Mouse (Mus musculus): ENCODE measurements around the gene Rbms3. TPM values are rescaled to one million over a fixed set of nuclear protein-coding genes. Genes with fewer than 3 reads are reported as not detected.

Gene Rbms3
- polyA plus RNA-seq, 1 experiment from 2014 or later = 38.4 TPM

DNA sequence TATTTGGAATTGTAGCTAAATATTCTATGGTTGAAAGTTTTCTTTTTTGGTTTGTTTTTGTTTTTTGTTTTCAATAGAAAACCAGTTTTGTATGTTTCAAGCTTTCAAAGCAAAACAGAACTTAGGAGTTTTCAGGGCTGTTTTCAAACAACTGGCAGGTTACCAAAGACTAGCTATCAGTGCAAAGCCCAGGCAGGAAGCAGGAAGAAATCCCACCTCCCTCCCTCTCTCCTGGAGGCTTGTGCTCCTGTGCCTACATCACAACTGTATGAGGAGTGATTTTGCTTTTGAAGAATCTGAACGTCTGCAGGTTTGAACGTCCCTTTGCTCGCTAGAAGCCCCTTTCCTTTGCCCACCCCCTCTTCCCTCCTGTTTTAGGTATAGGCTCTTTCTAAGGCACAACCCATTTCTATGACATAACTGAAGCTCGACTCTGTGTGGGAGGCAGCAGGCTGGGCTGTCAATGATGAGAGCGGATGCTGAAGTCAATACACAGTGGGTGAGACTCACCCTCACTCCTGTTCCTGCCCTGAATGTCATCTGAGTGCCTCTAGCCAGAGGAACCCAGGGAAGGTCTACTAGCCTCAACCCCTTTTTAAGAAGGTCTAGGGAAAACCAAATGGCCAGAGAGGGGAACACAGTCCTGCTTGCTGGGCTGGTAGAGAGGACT is 382.3 kb downstream of the Rbms3 start:
- DNase-seq (ENCODE audit: low spot score) (no peak), ATAC-seq (ENCODE audit: low FRiP score) (no peak)
- H3K27ac ChIP-seq (ENCODE audit: low read depth, low read length) = no peak overlapping the region
- H3K4me2 ChIP-seq (replicated peaks; ENCODE audit: low read depth, low read length) = no peak overlapping the region
- no peak overlapping the region for H3K4me3 ChIP-seq (ENCODE audit: low read depth, low read length)
- 43% methylated on average over 5 of the region's 5 CpGs for WGBS
- no peaks in the 10 kb centered on the region for H3K9me3 ChIP-seq (ENCODE audit: control insufficient read depth, low read length)
- H3K27me3 ChIP-seq (ENCODE audit: control insufficient read depth, insufficient read depth, low read length) = no peaks in the 10 kb centered on the region
- no peaks in the 10 kb centered on the region for H3K36me3 ChIP-seq (ENCODE audit: control insufficient read depth, insufficient read depth, low read length)
- H3K4me1 ChIP-seq (replicated peaks; ENCODE audit: control insufficient read depth, insufficient read depth, low read length) = no peaks in the 10 kb centered on the region
- H3K9ac ChIP-seq (ENCODE audit: low read depth, low read length) = no peak overlapping the region

GRCm38 (mm10) chr9:117246173-117246572 is 383.5 kb downstream of the Rbms3 start:
- 85% methylated on average over 12 of the region's 12 CpGs for WGBS
- Histone ChIP-seq H3K9ac (ENCODE audit: low read depth, low read length) (no peak overlapping the region), H3K4me1 (replicated peaks; ENCODE audit: control insufficient read depth, insufficient read depth, low read length) (no peaks in the 10 kb centered on the region), H3K4me3 (ENCODE audit: low read depth, low read length) (no peak overlapping the region), H3K27me3 (ENCODE audit: control insufficient read depth, insufficient read depth, low read length) (no peaks in the 10 kb centered on the region), H3K9me3 (ENCODE audit: control insufficient read depth, low read length) (no peaks in the 10 kb centered on the region), H3K4me2 (replicated peaks; ENCODE audit: low read depth, low read length) (no peak overlapping the region), H3K27ac (ENCODE audit: low read depth, low read length) (no peak overlapping the region), H3K36me3 (ENCODE audit: control insufficient read depth, insufficient read depth, low read length) (no peaks in the 10 kb centered on the region)
- DNase-seq (ENCODE audit: low spot score) = no peak
- ATAC-seq (ENCODE audit: low FRiP score) = no peak

DNA sequence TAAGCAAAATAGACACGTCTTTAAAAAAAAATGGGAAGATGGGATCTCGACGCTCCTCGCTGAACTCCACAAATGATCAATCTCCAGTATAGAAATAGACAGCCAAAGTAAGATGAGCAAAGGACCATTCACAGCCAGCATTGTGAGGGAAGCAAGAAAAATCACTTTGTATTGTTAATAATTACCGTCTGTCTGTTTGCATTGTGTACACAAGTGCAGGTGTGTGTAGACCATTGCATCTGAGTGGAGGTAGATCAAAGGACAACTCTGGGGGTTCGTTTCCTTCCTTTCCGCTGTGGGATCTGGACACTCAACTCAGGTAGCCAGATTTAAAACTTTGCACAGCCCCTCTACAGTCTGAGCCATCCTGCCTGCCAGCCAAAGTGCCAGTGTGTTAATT is 386.3 kb downstream of the Rbms3 start:
- ATAC-seq (ENCODE audit: low FRiP score) (no peak), DNase-seq (ENCODE audit: low spot score) (no peak)
- Histone ChIP-seq H3K4me3 (ENCODE audit: low read depth, low read length) (no peak overlapping the region), H3K4me2 (replicated peaks; ENCODE audit: low read depth, low read length) (no peak overlapping the region), H3K36me3 (ENCODE audit: control insufficient read depth, insufficient read depth, low read length) (no peaks in the 10 kb centered on the region), H3K9me3 (ENCODE audit: control insufficient read depth, low read length) (no peaks in the 10 kb centered on the region), H3K9ac (ENCODE audit: low read depth, low read length) (no peak overlapping the region), H3K4me1 (replicated peaks; ENCODE audit: control insufficient read depth, insufficient read depth, low read length) (no peaks in the 10 kb centered on the region), H3K27ac (ENCODE audit: low read depth, low read length) (no peak overlapping the region), H3K27me3 (ENCODE audit: control insufficient read depth, insufficient read depth, low read length) (no peaks in the 10 kb centered on the region)
- 95% methylated on average over 7 of the region's 7 CpGs for WGBS

DNA sequence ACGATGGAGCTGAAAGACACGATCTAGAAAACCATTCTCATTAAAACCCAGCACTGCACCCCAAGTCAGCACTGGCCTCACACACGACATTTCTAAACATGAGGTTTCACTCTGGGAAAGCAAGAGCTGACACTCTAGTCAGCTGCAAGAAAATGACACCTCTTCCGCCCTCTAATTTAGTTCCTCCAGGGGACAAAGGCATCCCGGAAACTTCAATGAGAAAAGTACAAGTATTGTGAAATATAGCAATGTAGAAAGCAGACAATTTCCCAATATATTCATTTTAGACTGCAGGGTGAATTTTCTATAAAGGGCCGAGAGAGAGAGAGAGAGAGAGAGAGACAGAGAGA is 395.0 kb downstream of the Rbms3 start:
- H3K27ac ChIP-seq (ENCODE audit: low read depth, low read length) = no peak overlapping the region
- no peak overlapping the region for H3K4me2 ChIP-seq (replicated peaks; ENCODE audit: low read depth, low read length)
- H3K4me1 ChIP-seq (replicated peaks; ENCODE audit: control insufficient read depth, insufficient read depth, low read length) = no peaks in the 10 kb centered on the region
- ATAC-seq (ENCODE audit: low FRiP score) = no peak
- H3K9me3 ChIP-seq (ENCODE audit: control insufficient read depth, low read length) = no peaks in the 10 kb centered on the region
- H3K27me3 ChIP-seq (ENCODE audit: control insufficient read depth, insufficient read depth, low read length) = no peaks in the 10 kb centered on the region
- H3K9ac ChIP-seq (ENCODE audit: low read depth, low read length) = no peak overlapping the region
- H3K4me3 ChIP-seq (ENCODE audit: low read depth, low read length) = no peak overlapping the region
- H3K36me3 ChIP-seq (ENCODE audit: control insufficient read depth, insufficient read depth, low read length) = no peaks in the 10 kb centered on the region
- no peak for DNase-seq (ENCODE audit: low spot score)
- 87% methylated on average over 6 of the region's 6 CpGs for WGBS

DNA sequence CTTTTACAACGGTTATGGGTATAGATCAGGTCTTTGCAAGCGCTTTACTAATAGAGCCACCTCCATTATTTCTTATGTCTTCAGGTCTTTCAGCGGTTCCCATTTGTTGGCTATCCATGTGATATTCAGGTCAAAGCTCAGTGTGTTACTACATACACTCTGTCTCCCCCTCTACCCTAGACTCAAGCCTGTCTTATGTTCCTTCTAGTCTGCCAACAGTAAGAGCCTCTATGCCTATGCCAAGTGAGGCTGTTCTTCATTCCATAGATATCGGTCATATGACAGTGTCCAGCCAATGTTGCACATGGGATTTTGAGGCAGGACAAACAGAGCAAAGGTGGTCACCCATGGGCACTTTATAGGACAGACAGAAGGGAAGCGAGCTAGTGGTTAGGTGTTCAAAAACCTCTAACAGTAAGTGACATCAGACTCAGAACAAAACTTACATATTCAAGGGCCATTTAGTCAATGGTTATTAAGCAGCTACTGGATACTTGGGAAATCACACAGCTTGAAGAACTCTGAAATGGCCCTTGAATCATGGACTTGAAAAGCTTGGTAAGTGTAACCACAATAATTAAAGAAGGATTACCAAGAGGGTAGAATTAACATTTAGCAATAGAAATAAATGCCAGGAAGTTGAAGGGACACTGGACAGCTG is 395.5 kb downstream of the Rbms3 start:
- H3K4me2 ChIP-seq (replicated peaks; ENCODE audit: low read depth, low read length) = no peak overlapping the region
- no peak overlapping the region for H3K9ac ChIP-seq (ENCODE audit: low read depth, low read length)
- H3K36me3 ChIP-seq (ENCODE audit: control insufficient read depth, insufficient read depth, low read length) = no peaks in the 10 kb centered on the region
- H3K4me1 ChIP-seq (replicated peaks; ENCODE audit: control insufficient read depth, insufficient read depth, low read length) = no peaks in the 10 kb centered on the region
- no peak for DNase-seq (ENCODE audit: low spot score)
- WGBS = 95% methylated on average over 5 of the region's 5 CpGs
- H3K9me3 ChIP-seq (ENCODE audit: control insufficient read depth, low read length) = no peaks in the 10 kb centered on the region
- no peak for ATAC-seq (ENCODE audit: low FRiP score)
- H3K27me3 ChIP-seq (ENCODE audit: control insufficient read depth, insufficient read depth, low read length) = no peaks in the 10 kb centered on the region
- no peak overlapping the region for H3K4me3 ChIP-seq (ENCODE audit: low read depth, low read length)
- H3K27ac ChIP-seq (ENCODE audit: low read depth, low read length) = no peak overlapping the region

DNA sequence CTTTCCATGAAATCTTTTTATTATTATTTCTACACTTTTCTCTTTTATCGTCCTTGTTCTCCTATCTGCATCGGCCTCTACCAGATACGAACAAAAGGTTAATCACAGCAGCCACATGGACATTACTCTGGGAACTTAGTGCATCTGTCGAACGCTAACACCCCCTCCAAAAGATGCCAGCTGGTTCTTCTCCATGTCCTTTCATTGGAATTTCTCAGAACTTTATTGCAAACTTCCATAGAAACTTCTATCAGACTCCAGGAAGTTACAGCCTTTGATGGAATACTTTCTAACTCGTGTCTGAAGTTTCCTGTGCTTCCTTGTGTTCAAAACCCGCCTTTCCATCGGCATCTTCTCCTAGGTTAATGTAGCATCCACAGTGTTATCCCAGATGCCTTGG is 407.0 kb downstream of the Rbms3 start:
- Histone ChIP-seq H3K9ac (ENCODE audit: low read depth, low read length) (no peak overlapping the region), H3K9me3 (ENCODE audit: control insufficient read depth, low read length) (no peaks in the 10 kb centered on the region), H3K4me1 (replicated peaks; ENCODE audit: control insufficient read depth, insufficient read depth, low read length) (no peaks in the 10 kb centered on the region), H3K4me2 (replicated peaks; ENCODE audit: low read depth, low read length) (no peak overlapping the region), H3K36me3 (ENCODE audit: control insufficient read depth, insufficient read depth, low read length) (no peaks in the 10 kb centered on the region), H3K27me3 (ENCODE audit: control insufficient read depth, insufficient read depth, low read length) (no peaks in the 10 kb centered on the region), H3K27ac (ENCODE audit: low read depth, low read length) (no peak overlapping the region), H3K4me3 (ENCODE audit: low read depth, low read length) (no peak overlapping the region)
- 89% methylated on average over 8 of the region's 8 CpGs for WGBS
- DNase-seq (ENCODE audit: low spot score) = no peak
- no peak for ATAC-seq (ENCODE audit: low FRiP score)

GRCm38 (mm10) chr9:117221481-117221880 is 408.2 kb downstream of the Rbms3 start:
- Histone ChIP-seq H3K4me1 (replicated peaks; ENCODE audit: control insufficient read depth, insufficient read depth, low read length) (no peaks in the 10 kb centered on the region), H3K9me3 (ENCODE audit: control insufficient read depth, low read length) (no peaks in the 10 kb centered on the region), H3K4me3 (ENCODE audit: low read depth, low read length) (no peak overlapping the region), H3K27me3 (ENCODE audit: control insufficient read depth, insufficient read depth, low read length) (no peaks in the 10 kb centered on the region), H3K9ac (ENCODE audit: low read depth, low read length) (no peak overlapping the region), H3K36me3 (ENCODE audit: control insufficient read depth, insufficient read depth, low read length) (no peaks in the 10 kb centered on the region), H3K27ac (ENCODE audit: low read depth, low read length) (no peak overlapping the region), H3K4me2 (replicated peaks; ENCODE audit: low read depth, low read length) (no peak overlapping the region)
- DNase-seq (ENCODE audit: low spot score) = no peak
- ATAC-seq (ENCODE audit: low FRiP score) = no peak
- WGBS = 86% methylated on average over 4 of the region's 4 CpGs

DNA sequence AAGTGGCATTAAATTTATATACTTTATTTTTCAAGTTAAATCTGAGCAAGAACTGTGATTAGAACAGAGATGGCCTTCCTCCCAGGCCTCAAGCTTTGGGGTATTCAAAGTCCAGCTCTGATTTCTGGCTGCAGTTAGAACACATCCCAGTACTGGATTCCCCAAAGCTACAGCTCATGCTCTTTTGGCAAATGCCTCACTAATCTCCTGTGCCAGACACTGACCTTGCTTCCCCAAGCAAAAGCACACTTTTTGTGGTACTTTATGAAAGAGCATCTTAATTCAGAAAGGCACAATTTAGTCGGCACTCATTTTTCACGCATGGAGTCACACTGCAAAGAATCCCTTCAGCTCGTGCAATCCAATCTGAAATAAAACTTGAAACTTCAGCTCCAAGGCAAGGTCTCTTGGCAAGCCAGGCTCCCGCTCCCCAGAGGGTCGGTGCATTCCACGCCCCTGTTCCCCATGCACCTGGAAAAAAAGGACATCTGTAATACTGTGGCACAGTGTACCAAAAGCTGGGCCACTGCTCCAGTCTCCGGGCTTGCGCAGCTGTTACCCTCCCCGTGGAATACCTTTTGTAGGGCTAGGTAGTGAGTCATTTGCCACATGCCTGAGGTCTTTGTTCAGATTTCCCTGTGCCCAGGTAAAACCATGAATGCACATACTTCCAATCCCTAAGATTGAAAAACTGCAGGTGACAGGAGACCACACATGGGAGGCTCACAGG is 413.5 kb downstream of the Rbms3 start:
- ATAC-seq (ENCODE audit: low FRiP score) (no peak), DNase-seq (ENCODE audit: low spot score) (no peak)
- H3K9ac ChIP-seq (ENCODE audit: low read depth, low read length) = no peak overlapping the region
- no peak overlapping the region for H3K27ac ChIP-seq (ENCODE audit: low read depth, low read length)
- H3K27me3 ChIP-seq (ENCODE audit: control insufficient read depth, insufficient read depth, low read length) = no peaks in the 10 kb centered on the region
- no peaks in the 10 kb centered on the region for H3K36me3 ChIP-seq (ENCODE audit: control insufficient read depth, insufficient read depth, low read length)
- H3K4me2 ChIP-seq (replicated peaks; ENCODE audit: low read depth, low read length) = no peak overlapping the region
- no peaks in the 10 kb centered on the region for H3K4me1 ChIP-seq (replicated peaks; ENCODE audit: control insufficient read depth, insufficient read depth, low read length)
- no peaks in the 10 kb centered on the region for H3K9me3 ChIP-seq (ENCODE audit: control insufficient read depth, low read length)
- WGBS = 78% methylated on average over 9 of the region's 9 CpGs
- H3K4me3 ChIP-seq (ENCODE audit: low read depth, low read length) = no peak overlapping the region

GRCm38 (mm10) chr9:117212023-117212422 is 417.7 kb downstream of the Rbms3 start:
- Histone ChIP-seq H3K9ac (ENCODE audit: low read depth, low read length) (no peak overlapping the region), H3K27ac (ENCODE audit: low read depth, low read length) (no peak overlapping the region), H3K27me3 (ENCODE audit: control insufficient read depth, insufficient read depth, low read length) (no peaks in the 10 kb centered on the region), H3K36me3 (ENCODE audit: control insufficient read depth, insufficient read depth, low read length) (no peaks in the 10 kb centered on the region), H3K9me3 (ENCODE audit: control insufficient read depth, low read length) (no peaks in the 10 kb centered on the region), H3K4me1 (replicated peaks; ENCODE audit: control insufficient read depth, insufficient read depth, low read length) (no peaks in the 10 kb centered on the region), H3K4me3 (ENCODE audit: low read depth, low read length) (no peak overlapping the region), H3K4me2 (replicated peaks; ENCODE audit: low read depth, low read length) (no peak overlapping the region)
- ATAC-seq (ENCODE audit: low FRiP score) (no peak), DNase-seq (ENCODE audit: low spot score) (no peak)
- 59% methylated on average over 4 of the region's 4 CpGs for WGBS
